Mouse (Mus musculus) urinary bladder, postnatal 36 days (tissue): ENCODE results near the gene Mylk2.

ENCODE experiments used
- DNase-seq, 2 experiments: peaks; one replicate each; pipeline ENCODE4 v3.0.0; 2022; ENCODE audit warnings: low spot score in 2 of 2, mixed read lengths in 1 of 2

Mylk2 gene

DNA sequence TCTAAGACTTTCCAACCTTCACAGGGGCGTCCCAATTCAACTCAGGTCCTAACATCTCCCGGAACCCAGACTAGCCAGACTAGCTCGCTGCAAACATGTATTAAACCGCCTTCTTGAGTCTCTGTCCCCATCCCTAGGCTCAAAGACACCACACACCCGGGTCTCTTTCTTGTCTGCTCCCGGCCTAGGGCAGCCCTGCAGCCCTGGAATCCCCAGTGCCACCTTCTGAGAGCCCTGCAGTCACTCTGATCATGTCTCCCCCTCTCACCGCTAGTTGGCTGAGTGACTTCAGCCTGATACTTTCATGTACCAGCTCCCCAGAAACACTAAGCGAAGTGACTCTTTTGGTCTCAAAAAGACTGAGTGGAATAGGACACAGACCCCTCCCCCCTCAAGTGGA, 32.4 kb downstream of the Mylk2 start:
- DNase-seq, result no peak

DNA sequence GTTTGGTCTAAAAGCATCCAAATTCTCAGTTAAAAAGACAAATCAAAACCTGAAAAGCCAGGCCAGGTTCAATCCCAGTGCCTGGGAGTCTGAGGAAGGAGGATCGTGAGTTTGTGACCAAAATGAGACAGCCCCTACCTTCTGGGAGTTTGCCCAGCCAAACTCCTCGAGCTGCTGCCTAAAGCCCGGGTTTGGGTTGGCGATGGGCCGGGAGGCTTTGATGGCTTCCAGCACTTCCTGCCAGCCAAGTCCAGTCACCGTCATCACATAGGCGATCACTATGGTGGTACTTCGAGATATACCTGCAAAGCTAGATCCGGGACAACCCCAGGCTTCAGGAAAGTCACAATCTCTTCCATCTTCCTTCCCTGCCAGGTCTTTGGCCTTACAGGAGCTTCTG, 32.9 kb downstream of the Mylk2 start:
- DNase-seq, result no peak

DNA sequence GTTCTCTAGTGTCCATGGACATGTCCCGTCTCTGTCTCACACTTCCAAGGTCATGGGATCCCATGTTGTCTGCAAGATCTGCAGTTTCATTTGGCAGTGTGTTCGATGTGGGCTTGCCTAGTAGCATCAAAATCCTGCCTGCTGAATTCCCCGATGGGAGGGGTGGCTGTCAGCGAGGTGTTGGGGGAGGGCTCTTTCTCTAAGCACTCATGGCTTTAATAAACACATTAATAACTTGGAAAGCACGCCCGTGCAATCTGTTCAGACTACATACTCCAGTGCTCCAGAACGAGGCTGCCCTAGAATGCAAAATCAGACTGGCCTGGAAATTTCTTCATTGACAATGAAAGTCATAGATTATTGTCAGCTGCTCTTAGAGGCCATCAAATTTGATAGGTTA, 35.9 kb downstream of the Mylk2 start:
- no peak for DNase-seq

DNA sequence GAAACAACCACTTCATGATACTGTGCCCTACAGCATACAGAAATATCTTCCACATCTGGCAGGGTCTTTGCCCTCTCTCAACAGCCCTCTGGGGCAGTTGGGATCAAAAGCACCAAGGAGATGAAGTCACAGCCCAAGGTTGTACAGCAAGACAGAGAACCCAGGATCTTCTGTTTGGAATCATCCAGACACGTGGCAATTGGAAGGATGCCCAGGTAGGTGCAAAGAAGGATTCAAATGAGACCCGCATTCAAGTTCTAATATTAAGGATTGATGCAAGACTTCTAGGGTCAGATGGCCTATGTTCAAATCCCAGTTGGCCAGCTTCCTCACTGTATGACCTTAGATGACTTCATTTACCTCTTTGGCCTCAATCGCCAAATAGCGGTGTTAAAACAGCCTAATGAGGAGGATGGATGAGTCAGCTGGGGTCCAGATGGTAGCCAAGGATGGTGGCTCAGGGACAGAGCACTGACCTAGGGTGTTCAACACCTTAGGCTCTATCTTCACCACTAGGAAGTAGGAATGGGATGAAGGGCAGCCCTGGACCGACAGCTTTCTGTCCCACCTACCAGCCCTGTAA, 37.4 kb downstream of the Mylk2 start:
- DNase-seq, result no peak

DNA sequence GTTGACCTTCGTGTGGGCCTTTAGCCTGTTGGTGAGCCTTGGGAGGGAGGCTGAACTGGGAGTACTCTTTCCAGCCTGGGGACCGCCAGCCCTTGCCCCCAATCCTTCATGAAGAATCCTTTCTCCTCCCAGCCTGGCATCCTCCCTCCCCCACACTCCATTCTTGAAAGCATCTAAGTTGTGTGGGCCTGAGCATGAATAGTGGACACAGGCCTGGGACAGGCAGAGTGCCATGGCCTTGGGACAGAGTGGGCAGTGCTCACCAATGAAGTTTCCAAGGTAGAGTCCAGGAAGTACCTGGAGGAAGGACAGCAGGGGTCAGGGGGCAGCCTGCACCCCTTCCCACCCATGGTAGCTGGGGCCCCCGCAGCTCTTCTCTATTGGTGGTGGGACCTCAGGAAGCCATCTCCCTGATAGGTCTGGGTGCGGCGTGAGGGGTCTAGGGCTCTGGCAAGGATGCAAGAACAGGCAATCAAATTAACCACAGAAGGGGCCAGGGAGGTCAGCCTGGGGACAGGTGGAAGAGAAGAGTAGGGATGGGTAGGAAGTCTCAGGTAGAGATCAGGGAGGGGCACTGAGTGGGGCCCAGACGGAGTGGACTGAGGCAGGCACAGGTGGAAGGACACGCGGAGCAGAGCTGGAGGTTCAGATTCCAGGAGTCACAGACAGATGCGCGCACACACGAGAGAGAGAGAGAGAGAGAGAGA, 39.4 kb downstream of the Mylk2 start:
- DNase-seq, result no peak

DNA sequence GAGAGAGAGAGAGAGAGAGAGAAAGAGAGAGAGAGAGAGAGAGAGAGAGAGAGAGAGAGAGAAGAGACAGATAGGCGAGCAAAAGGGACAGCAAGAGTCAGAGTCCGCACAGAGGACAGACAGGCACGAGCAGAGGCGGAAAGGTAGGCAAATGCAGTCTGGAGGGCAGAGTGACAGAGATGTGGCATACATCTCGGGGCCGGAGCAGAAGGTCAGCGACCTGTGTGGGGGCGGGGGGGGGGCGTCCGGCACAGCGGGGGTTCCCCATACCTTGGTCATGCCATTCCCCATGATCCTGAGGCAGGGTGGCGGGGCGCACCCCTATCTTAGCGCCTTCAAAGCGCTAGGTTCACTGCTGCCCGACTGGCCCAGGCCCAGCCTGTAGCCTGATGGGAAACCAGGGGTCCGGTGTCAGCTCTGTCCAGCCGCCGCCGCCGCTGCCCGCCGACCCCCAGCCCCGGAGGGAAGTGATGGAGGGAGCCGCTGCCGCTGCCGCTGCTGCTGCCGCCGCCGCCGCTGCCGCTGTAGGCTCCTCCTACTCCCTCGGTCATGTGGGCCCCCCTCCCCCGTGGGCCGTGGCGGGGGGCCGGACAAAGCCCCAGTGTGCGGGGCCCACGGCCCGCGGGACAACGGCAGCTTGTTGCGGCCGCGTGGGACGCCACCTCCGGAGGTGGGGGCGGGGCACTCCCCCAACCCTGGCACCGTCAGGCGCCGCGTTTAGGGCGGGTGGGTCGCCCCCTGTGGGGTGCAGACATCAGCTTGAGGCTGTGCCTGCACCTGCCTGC, 40.1 kb downstream of the Mylk2 start, which contains the start of gene Dusp15:
TSS of gene Dusp15 (minus strand) at position 634 of the 785 bp plus-strand sequence.
- DNase-seq, result no peak

DNA sequence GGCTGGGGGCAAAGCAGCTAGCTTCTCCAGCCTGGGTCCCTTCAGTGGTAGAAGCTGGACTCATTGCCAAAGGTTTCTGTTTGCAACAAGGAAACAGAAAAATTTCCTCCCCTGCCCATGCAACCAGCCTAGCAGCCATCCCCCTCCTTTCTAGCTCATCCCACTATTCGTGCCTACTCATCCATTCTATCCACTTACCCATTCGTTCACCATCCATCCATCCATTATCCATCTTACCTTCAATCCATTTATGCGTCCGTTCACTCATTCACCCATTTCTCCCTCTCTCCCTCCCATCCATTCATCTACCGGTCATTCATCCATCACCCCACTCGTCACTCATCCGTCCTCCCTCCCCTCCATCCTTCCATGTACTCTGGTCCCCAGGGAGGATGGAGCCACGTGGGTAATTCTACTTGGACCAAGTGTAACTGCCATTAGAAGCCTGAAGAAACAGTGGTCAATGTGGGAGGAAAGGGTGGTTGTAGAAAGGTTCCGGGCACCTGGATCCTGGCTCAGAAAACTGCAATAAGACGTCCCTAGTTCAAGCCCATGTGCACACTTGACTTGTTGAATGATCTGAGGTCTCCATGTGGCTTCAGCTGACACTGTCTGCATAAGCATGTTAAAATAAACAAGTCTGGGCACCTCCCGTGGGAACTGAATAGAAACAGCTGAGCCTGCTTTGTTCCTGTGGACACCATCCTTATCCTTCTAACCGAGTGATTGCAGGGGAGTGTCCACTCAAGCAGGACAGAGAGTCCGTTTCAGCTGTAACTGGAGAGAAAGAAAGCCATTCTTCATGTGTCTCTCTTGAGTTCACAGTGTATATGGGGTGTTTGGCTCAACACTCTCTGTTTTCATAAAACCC, 40.9 kb downstream of the Mylk2 start:
- no peak for DNase-seq

DNA sequence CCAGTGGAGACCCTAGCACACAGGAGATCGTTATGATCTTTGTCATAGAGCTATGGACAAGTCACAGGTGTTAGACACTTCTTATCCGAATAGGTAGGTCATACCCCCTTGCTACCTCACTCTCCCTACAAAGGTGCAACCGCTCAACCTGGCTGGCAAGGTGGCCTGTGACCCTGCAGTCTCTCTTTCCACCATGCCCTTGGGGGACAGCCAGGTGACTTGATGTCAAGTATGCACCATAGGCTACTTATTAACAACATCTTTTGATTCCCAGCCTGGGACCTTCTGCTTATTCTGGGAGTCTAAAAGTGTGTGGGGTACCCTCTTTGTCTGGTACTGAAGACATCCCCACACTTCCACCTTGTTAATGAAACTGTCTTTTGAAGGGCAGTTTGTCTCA, 47.0 kb downstream of the Mylk2 start:
- no peak for DNase-seq

DNA sequence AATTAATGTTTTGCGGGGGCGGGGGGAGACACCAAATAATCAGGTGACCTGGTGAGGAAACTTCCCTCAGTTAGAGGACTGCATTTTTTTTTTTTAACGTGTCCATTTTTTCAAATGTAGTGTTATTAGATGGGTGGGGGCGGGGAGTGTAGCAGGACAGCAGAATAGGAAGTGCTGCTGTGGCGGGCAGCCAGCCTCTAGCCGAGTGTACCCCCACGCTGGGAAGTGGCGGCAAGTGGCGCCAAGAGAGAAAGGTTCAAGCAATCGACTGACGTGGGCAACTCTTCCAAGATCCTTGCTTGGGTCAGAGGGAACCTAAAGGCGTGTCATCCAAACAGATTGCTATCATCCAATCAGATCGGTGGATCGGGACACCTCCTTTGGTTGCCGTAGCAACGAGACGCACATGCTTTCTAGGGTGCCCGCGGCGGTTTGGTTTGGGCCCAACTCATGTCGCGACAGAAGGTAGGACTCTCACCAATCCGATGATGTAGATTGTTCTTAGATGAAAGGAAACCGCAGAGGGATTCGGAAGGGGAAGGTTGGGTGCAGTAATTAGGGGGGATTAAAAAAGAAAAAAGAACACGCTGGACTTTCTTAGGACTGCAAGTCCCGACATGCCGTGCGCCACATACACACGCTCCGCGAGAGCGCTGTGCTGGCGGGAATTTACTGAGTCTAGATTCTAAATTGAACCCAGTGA, 51.1 kb downstream of the Mylk2 start, which contains the start of gene Ttll9:
TSS of gene Ttll9 (plus strand) at position 395 of the 703 bp plus-strand sequence.
- DNase-seq, result peak; percentile 60 to 67

DNA sequence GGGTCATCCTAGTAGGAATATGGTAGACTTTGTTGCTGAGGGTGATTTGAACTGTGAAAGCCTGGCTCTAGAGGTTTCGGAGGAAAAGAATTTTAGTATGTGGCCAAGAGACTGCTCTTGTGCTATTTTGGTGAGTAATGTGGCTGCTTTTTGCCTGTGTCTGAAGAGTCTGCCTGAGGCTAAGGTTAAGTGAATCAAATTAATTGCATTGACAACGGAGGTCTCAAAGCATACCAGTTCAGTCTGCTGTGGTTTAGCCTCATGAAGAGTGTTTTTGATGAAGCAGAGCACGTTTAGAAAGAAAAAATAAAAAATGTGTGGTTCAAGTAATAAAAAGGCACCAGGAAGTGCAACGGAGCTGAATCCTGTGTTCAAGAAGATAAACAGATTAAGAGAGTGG, 54.4 kb downstream of the Mylk2 start:
- no peak for DNase-seq
